Mouse (Mus musculus) induced T-regulatory cell, adult 2 months (primary cell): ENCODE data around the gene Sp6.

Experiments
- DNase-seq: peaks from one replicate; pipeline ENCODE4 v3.0.0-alpha.2; 2012; ENCODE audit warnings: low read depth

Gene Sp6

GRCm38 (mm10) chr11:97063274-97063920, 50.2 kb downstream of the Sp6 start:
- no peak for DNase-seq

GRCm38 (mm10) chr11:97063921-97064295, 50.7 kb downstream of the Sp6 start:
- DNase-seq, result no peak

GRCm38 (mm10) chr11:97065538-97066295, 52.5 kb downstream of the Sp6 start:
- DNase-seq, result no peak

GRCm38 (mm10) chr11:97066656-97067360, 53.6 kb downstream of the Sp6 start:
- DNase-seq, result no peak

GRCm38 (mm10) chr11:97069333-97069732, 56.1 kb downstream of the Sp6 start:
- no peak for DNase-seq

- DNase-seq, result no peak
These were observed 56.6 kb downstream of the Sp6 start for GRCm38 (mm10) chr11:97069770-97070169.

GRCm38 (mm10) chr11:97071129-97071528, 57.9 kb downstream of the Sp6 start:
- DNase-seq, result no peak

GRCm38 (mm10) chr11:97072533-97072932, 59.3 kb downstream of the Sp6 start:
- peak; percentile 83 for DNase-seq

- no peak for DNase-seq
These were observed 61.0 kb downstream of the Sp6 start for GRCm38 (mm10) chr11:97074235-97074634.
